Mouse (Mus musculus) erythroblast, embryonic 14.5 days (primary cell): ENCODE data around the gene Ang.

Experiments
- GATA1 ChIP-seq: IDR thresholded peaks from 2 replicates; pipeline ENCODE4 v1.6.1; 2012; ENCODE audit warnings: low read length, inconsistent platforms, mixed read lengths
- TAL1 ChIP-seq: IDR thresholded peaks from 3 replicates; pipeline ENCODE4 v1.6.1; 2012; ENCODE audit warnings: low read length, inconsistent platforms, mixed read lengths

GRCm38 (mm10) chr14:51095736-51096524 lies 5.0 kb downstream of the Ang start:
- TF ChIP-seq GATA1: no peak
- no peak for TF ChIP-seq TAL1
